Mouse (Mus musculus): Measurements from ENCODE around the gene Nodal. TPM values are rescaled to one million over a fixed set of nuclear protein-coding genes. Genes with fewer than 3 reads are reported as not detected.

Nodal gene
- polyA plus RNA-seq, 1 experiment = 52.2 TPM

- H3K9ac ChIP-seq (ENCODE audit: low read depth, poor library complexity, severe bottlenecking) = peak overlapping the region; percentile 91
- TF ChIP-seq CTCF (IDR thresholded peaks at IDR 0.05; ENCODE audit: low read depth, low read length) (no peak), EP300 (IDR thresholded peaks at IDR 0.05; ENCODE audit: insufficient read depth, low read depth, low read length) (no peak), POLR2A (IDR thresholded peaks at IDR 0.05; ENCODE audit: insufficient read depth, low read length) (no peak)
- peak overlapping the region; percentile 85 for H3K4me3 ChIP-seq (ENCODE audit: low read depth, low read length)
- peaks cover 8% of the 10 kb centered on the region for H3K4me1 ChIP-seq (ENCODE audit: control insufficient read depth, insufficient read depth, low read length)
- no peaks in the 10 kb centered on the region for H3K27me3 ChIP-seq (ENCODE audit: control insufficient read depth, insufficient read depth, low read length, poor library complexity, severe bottlenecking)
- 0 out of 2 replicates have a peak overlapping the region, but pooled peaks have one; percentile 45 for H3K27ac ChIP-seq (ENCODE audit: insufficient read depth, low read length)
- peaks cover 36% of the 10 kb centered on the region for H3K36me3 ChIP-seq (ENCODE audit: control insufficient read depth, insufficient read depth, low read length, poor library complexity, severe bottlenecking)
- no peaks in the 10 kb centered on the region for H3K9me3 ChIP-seq (replicated peaks; ENCODE audit: control insufficient read depth, insufficient read depth, low read length, poor library complexity, severe bottlenecking)
These were observed 2.2 kb downstream of the Nodal start for GRCm38 (mm10) chr10:61420011-61420410.

- Histone ChIP-seq H3K36me3 (ENCODE audit: control insufficient read depth, insufficient read depth, low read length, poor library complexity, severe bottlenecking) (peaks cover 43% of the 10 kb centered on the region), H3K4me3 (ENCODE audit: low read depth, low read length) (peak overlapping the region; percentile 17; the same call in 1 of the 2 replicates), H3K27me3 (ENCODE audit: control insufficient read depth, insufficient read depth, low read length, poor library complexity, severe bottlenecking) (no peaks in the 10 kb centered on the region), H3K27ac (ENCODE audit: insufficient read depth, low read length) (no peak overlapping the region), H3K4me1 (ENCODE audit: control insufficient read depth, insufficient read depth, low read length) (peaks cover 2% of the 10 kb centered on the region), H3K9ac (ENCODE audit: low read depth, poor library complexity, severe bottlenecking) (no peak overlapping the region), H3K9me3 (replicated peaks; ENCODE audit: control insufficient read depth, insufficient read depth, low read length, poor library complexity, severe bottlenecking) (no peaks in the 10 kb centered on the region)
- TF ChIP-seq CTCF (IDR thresholded peaks at IDR 0.05; ENCODE audit: low read depth, low read length) (no peak), EP300 (IDR thresholded peaks at IDR 0.05; ENCODE audit: insufficient read depth, low read depth, low read length) (no peak), POLR2A (IDR thresholded peaks at IDR 0.05; ENCODE audit: insufficient read depth, low read length) (no peak)
These were observed 5.1 kb downstream of the Nodal start for GRCm38 (mm10) chr10:61422861-61423260.

DNA sequence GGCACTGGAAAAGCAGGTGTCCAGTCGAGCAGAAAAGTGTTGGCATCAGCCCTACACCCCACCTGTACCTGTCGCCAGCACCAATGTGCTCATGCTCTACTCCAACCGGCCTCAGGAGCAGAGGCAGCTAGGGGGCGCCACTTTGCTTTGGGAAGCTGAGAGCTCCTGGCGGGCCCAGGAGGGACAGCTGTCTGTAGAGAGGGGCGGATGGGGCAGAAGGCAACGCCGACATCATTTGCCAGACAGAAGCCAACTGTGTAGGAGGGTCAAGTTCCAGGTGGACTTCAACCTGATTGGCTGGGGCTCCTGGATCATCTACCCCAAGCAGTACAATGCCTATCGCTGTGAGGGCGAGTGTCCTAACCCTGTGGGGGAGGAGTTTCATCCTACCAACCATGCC lies 5.5 kb downstream of the Nodal start:
- Histone ChIP-seq H3K4me1 (ENCODE audit: control insufficient read depth, insufficient read depth, low read length) (peaks cover 2% of the 10 kb centered on the region), H3K36me3 (ENCODE audit: control insufficient read depth, insufficient read depth, low read length, poor library complexity, severe bottlenecking) (peaks cover 43% of the 10 kb centered on the region), H3K9me3 (replicated peaks; ENCODE audit: control insufficient read depth, insufficient read depth, low read length, poor library complexity, severe bottlenecking) (no peaks in the 10 kb centered on the region), H3K9ac (ENCODE audit: low read depth, poor library complexity, severe bottlenecking) (no peak overlapping the region), H3K27me3 (ENCODE audit: control insufficient read depth, insufficient read depth, low read length, poor library complexity, severe bottlenecking) (no peaks in the 10 kb centered on the region), H3K27ac (ENCODE audit: insufficient read depth, low read length) (no peak overlapping the region), H3K4me3 (ENCODE audit: low read depth, low read length) (peak overlapping the region; percentile 17; the same call in 1 of the 2 replicates)
- TF ChIP-seq CTCF (IDR thresholded peaks at IDR 0.05; ENCODE audit: low read depth, low read length) = peak; percentile 83
- no peak for TF ChIP-seq POLR2A (IDR thresholded peaks at IDR 0.05; ENCODE audit: insufficient read depth, low read length)

DNA sequence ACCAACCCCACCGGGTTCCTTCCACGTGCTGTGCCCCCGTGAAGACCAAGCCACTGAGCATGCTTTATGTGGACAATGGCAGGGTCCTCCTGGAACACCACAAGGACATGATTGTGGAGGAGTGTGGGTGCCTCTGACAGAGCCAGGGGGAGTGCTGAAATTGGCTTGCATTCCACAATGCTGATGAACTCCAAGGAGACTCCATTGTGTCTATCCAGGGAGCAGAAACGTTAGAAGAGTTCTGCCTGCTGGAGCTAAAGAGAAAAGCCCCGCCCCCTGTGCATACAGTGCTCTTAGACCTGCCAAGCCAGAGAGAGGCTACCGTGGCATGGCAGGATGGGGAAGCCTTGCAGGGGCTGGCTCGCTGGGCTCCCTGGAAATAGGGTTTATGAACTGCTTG lies 6.7 kb downstream of the Nodal start:
- Histone ChIP-seq H3K9ac (ENCODE audit: low read depth, poor library complexity, severe bottlenecking) (no peak overlapping the region), H3K27ac (ENCODE audit: insufficient read depth, low read length) (0 out of 2 replicates have a peak overlapping the region, but pooled peaks have one; percentile 39), H3K27me3 (ENCODE audit: control insufficient read depth, insufficient read depth, low read length, poor library complexity, severe bottlenecking) (no peaks in the 10 kb centered on the region), H3K4me3 (ENCODE audit: low read depth, low read length) (no peak overlapping the region), H3K9me3 (replicated peaks; ENCODE audit: control insufficient read depth, insufficient read depth, low read length, poor library complexity, severe bottlenecking) (no peaks in the 10 kb centered on the region), H3K4me1 (ENCODE audit: control insufficient read depth, insufficient read depth, low read length) (peaks cover 2% of the 10 kb centered on the region), H3K36me3 (ENCODE audit: control insufficient read depth, insufficient read depth, low read length, poor library complexity, severe bottlenecking) (peaks cover 41% of the 10 kb centered on the region)
- TF ChIP-seq CTCF (IDR thresholded peaks at IDR 0.05; ENCODE audit: low read depth, low read length) (no peak), POLR2A (IDR thresholded peaks at IDR 0.05; ENCODE audit: insufficient read depth, low read length) (no peak)

GRCm38 (mm10) chr10:61425047-61425446 lies 7.3 kb downstream of the Nodal start:
- H3K9ac ChIP-seq (ENCODE audit: low read depth, poor library complexity, severe bottlenecking) = no peak overlapping the region
- TF ChIP-seq CTCF (IDR thresholded peaks at IDR 0.05; ENCODE audit: low read depth, low read length) (no peak), EP300 (IDR thresholded peaks at IDR 0.05; ENCODE audit: insufficient read depth, low read depth, low read length) (no peak), POLR2A (IDR thresholded peaks at IDR 0.05; ENCODE audit: insufficient read depth, low read length) (no peak)
- no peaks in the 10 kb centered on the region for H3K27me3 ChIP-seq (ENCODE audit: control insufficient read depth, insufficient read depth, low read length, poor library complexity, severe bottlenecking)
- no peaks in the 10 kb centered on the region for H3K9me3 ChIP-seq (replicated peaks; ENCODE audit: control insufficient read depth, insufficient read depth, low read length, poor library complexity, severe bottlenecking)
- H3K4me3 ChIP-seq (ENCODE audit: low read depth, low read length) = no peak overlapping the region
- H3K4me1 ChIP-seq (ENCODE audit: control insufficient read depth, insufficient read depth, low read length) = peaks cover 2% of the 10 kb centered on the region
- no peak overlapping the region for H3K27ac ChIP-seq (ENCODE audit: insufficient read depth, low read length)
- peaks cover 38% of the 10 kb centered on the region for H3K36me3 ChIP-seq (ENCODE audit: control insufficient read depth, insufficient read depth, low read length, poor library complexity, severe bottlenecking)

DNA sequence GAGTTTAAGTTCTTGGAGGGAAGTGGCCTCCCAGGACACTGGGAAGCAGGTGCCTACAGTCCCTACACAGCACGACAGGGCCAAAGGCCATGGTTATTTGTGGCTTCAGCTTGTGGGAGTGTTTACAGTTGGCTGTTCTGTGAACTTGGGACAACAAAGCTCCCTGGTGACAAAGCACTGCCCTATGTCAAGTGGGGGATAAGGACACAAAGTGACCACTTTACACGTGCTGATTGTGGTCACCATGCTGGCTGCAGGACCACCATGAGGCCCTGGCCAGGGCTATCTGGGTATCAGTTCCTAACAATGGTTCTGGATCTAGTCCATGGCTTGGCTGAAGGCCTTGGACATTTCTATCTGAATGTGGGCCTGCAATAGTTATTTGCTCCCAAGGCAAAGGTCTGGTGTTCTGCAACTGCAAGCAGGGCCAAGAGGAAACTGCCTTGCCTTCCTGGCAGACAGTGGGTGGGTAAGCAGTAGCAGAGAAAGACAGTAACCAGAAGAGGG lies 8.5 kb downstream of the Nodal start:
- TF ChIP-seq CTCF (IDR thresholded peaks at IDR 0.05; ENCODE audit: low read depth, low read length) (no peak), POLR2A (IDR thresholded peaks at IDR 0.05; ENCODE audit: insufficient read depth, low read length) (no peak), EP300 (IDR thresholded peaks at IDR 0.05; ENCODE audit: insufficient read depth, low read depth, low read length) (no peak)
- peaks cover 42% of the 10 kb centered on the region for H3K36me3 ChIP-seq (ENCODE audit: control insufficient read depth, insufficient read depth, low read length, poor library complexity, severe bottlenecking)
- H3K4me3 ChIP-seq (ENCODE audit: low read depth, low read length) = no peak overlapping the region
- H3K9ac ChIP-seq (ENCODE audit: low read depth, poor library complexity, severe bottlenecking) = no peak overlapping the region
- H3K27me3 ChIP-seq (ENCODE audit: control insufficient read depth, insufficient read depth, low read length, poor library complexity, severe bottlenecking) = no peaks in the 10 kb centered on the region
- H3K27ac ChIP-seq (ENCODE audit: insufficient read depth, low read length) = peak overlapping the region; percentile 22; the same call in 1 of the 2 replicates
- peaks cover 2% of the 10 kb centered on the region for H3K4me1 ChIP-seq (ENCODE audit: control insufficient read depth, insufficient read depth, low read length)
- no peaks in the 10 kb centered on the region for H3K9me3 ChIP-seq (replicated peaks; ENCODE audit: control insufficient read depth, insufficient read depth, low read length, poor library complexity, severe bottlenecking)

Measured in ES-Bruce4 (cell line).